In genomic region chr8:116951369-116951768, GRCm38 (mm10) we compare ENCODE assay signal across 13 mouse cellular contexts. TPM values are rescaled to one million over a fixed set of nuclear protein-coding genes. Genes with fewer than 3 reads are reported as not detected.
DNase-seq lines count a peak whose midpoint lies in the region; ATAC-seq lines count a peak whose summit lies in the region.
"Had no signal": no experiment of that assay in that cellular context is flagged by ENCODE, and none has a peak within 500 bp of the region (broad histone marks: within the 10 kb centered on the region; RNA-seq: fewer than 3 reads in every experiment).

No protein-coding gene starts in this region.

- no peak for ATAC-seq in frontal cortex, adult (ENCODE audit: low TSS enrichment)
- ATAC-seq: midbrain, embryonic 16.5 days had no signal

- DNase-seq in cerebellum, postnatal 10 days = peak; percentile 19 to 31
- DNase-seq in cerebellum, adult 9-10 months = no peak
- peak; percentile 19 for DNase-seq in urinary bladder, postnatal 14 days (ENCODE audit: low spot score)
- DNase-seq in urinary bladder, adult 2 months (ENCODE audit: low spot score) = no peak
- DNase-seq in kidney, postnatal 4 days = peak; percentile 22 to 45
- DNase-seq in thymus, adult 18-20 months = no peak
- DNase-seq in gastrocnemius, postnatal 25 days = no peak
- DNase-seq: cerebellum, postnatal 14 days; gastrocnemius, adult 2 months; spleen, adult 18-20 months; thymus, postnatal 4 days had no signal

RNA-seq across cellular contexts. Expression of gene Atmin, which starts 8.2 kb away (rescaled TPM):
- polyA plus RNA-seq in urinary bladder, adult 2 months (2012; rRNA removed) = 11.2 and 13.4 TPM in 2 replicates
- total RNA-seq in gastrocnemius, postnatal 25 days (2021) = 10 to 100 TPM; 14.3 to 15.4 TPM

RNA-seq across cellular contexts. Expression of gene 1700030J22Rik, which starts 27.4 kb away (rescaled TPM):
- 0.47 TPM in 2 replicates for polyA plus RNA-seq in urinary bladder, adult 2 months (2012; rRNA removed)
- under 1 TPM; 0.15 to 0.29 TPM for total RNA-seq in gastrocnemius, postnatal 25 days (2021)

RNA-seq across cellular contexts. Expression of gene Cenpn, which starts 29.8 kb away (rescaled TPM):
- polyA plus RNA-seq in urinary bladder, adult 2 months (2012; rRNA removed) = 2.2 and 2.8 TPM in 2 replicates
- total RNA-seq in gastrocnemius, postnatal 25 days (2021) = under 1 TPM; 0.51 to 0.62 TPM

RNA-seq across cellular contexts. Expression of gene Cmc2, which starts 30.1 kb away (rescaled TPM):
- polyA plus RNA-seq in urinary bladder, adult 2 months (2012; rRNA removed) = 10.1 and 11.3 TPM in 2 replicates
- total RNA-seq in gastrocnemius, postnatal 25 days (2021) = 10 to 100 TPM; 26.1 to 34.2 TPM

RNA-seq across cellular contexts. Expression of gene Gcsh, which starts 42.0 kb away (rescaled TPM):
- polyA plus RNA-seq in urinary bladder, adult 2 months (2012; rRNA removed) = 60.5 and 70.1 TPM in 2 replicates
- total RNA-seq in gastrocnemius, postnatal 25 days (2021) = 10 to 100 TPM; 37.9 to 41.2 TPM

Comparison
In these comparisons a context has a peak if more than half of its experiments do, and no peak if none do; other contexts are left out.
1. DNase-seq: peak in cerebellum, postnatal 10 days (2 of 2), urinary bladder, postnatal 14 days (single experiment) and kidney, postnatal 4 days (2 of 2); none in cerebellum, adult 9-10 months (single experiment), urinary bladder, adult 2 months (single experiment), thymus, adult 18-20 months (0 of 2) and gastrocnemius, postnatal 25 days (single experiment).